Mouse (Mus musculus): ENCODE measurements around the gene Hc.

The Hc gene

GRCm38 (mm10) chr2:35048851-35049250 lies 12.4 kb downstream of the Hc start:
- DNase-seq = no peak

GRCm38 (mm10) chr2:35044956-35045355 lies 16.3 kb downstream of the Hc start:
- DNase-seq = no peak

GRCm38 (mm10) chr2:35038580-35039375 lies 22.5 kb downstream of the Hc start:
- DNase-seq = no peak

GRCm38 (mm10) chr2:35024646-35025154 lies 36.5 kb downstream of the Hc start:
- no peak for DNase-seq

GRCm38 (mm10) chr2:35021806-35022205 lies 39.4 kb downstream of the Hc start:
- no peak for DNase-seq

GRCm38 (mm10) chr2:35015861-35016260 lies 45.4 kb downstream of the Hc start:
- DNase-seq = no peak

GRCm38 (mm10) chr2:35011649-35012048 lies 49.6 kb downstream of the Hc start:
- DNase-seq = no peak

- peak; percentile 43 for DNase-seq
These were observed 62.3 kb downstream of the Hc start for GRCm38 (mm10) chr2:34998956-34999355.

GRCm38 (mm10) chr2:34996506-34996905 lies 64.7 kb downstream of the Hc start:
- no peak for DNase-seq

- DNase-seq = no peak
These were observed 67.4 kb downstream of the Hc start for GRCm38 (mm10) chr2:34993696-34994356.

- DNase-seq = no peak
These were observed 68.2 kb downstream of the Hc start for GRCm38 (mm10) chr2:34992729-34993695.

- no peak for DNase-seq
These were observed 69.3 kb downstream of the Hc start for GRCm38 (mm10) chr2:34991966-34992365.

GRCm38 (mm10) chr2:34989749-34990148 lies 71.5 kb downstream of the Hc start:
- no peak for DNase-seq

- no peak for DNase-seq
These were observed 73.6 kb downstream of the Hc start for GRCm38 (mm10) chr2:34987595-34987994.

GRCm38 (mm10) chr2:34984885-34985284 lies 76.4 kb downstream of the Hc start:
- no peak for DNase-seq

- DNase-seq = no peak
These were observed 78.1 kb downstream of the Hc start for GRCm38 (mm10) chr2:34982906-34983698.

GRCm38 (mm10) chr2:34982096-34982724 lies 79.0 kb downstream of the Hc start:
- DNase-seq = peak; percentile 65

GRCm38 (mm10) chr2:34979459-34980011 lies 81.7 kb downstream of the Hc start:
- DNase-seq = no peak

- DNase-seq = no peak
These were observed 83.0 kb downstream of the Hc start for GRCm38 (mm10) chr2:34978226-34978625.

- DNase-seq = no peak
These were observed 84.1 kb downstream of the Hc start for GRCm38 (mm10) chr2:34976945-34977658.

GRCm38 (mm10) chr2:34976447-34976846 lies 84.8 kb downstream of the Hc start:
- DNase-seq = no peak
